Mouse (Mus musculus) urinary bladder, adult 18-20 months (tissue): ENCODE data around the gene Eomes.

Experiments
- DNase-seq, 2 experiments: peaks; one replicate each; pipeline ENCODE4 v3.0.0; 2022; ENCODE audit warnings: low spot score in 2 of 2, mixed read lengths in 2 of 2

Eomes gene

GRCm38 (mm10) chr9:118517619-118518018 is 39.6 kb downstream of the Eomes start:
- no peak for DNase-seq

GRCm38 (mm10) chr9:118519101-118519500 is 41.1 kb downstream of the Eomes start:
- no peak for DNase-seq

GRCm38 (mm10) chr9:118520011-118520410 is 42.0 kb downstream of the Eomes start:
- DNase-seq = no peak

GRCm38 (mm10) chr9:118520858-118521257 is 42.8 kb downstream of the Eomes start:
- DNase-seq = no peak

GRCm38 (mm10) chr9:118521659-118522058 is 43.6 kb downstream of the Eomes start:
- no peak for DNase-seq

GRCm38 (mm10) chr9:118523738-118524137 is 45.7 kb downstream of the Eomes start:
- DNase-seq = no peak

GRCm38 (mm10) chr9:118527056-118527455 is 49.0 kb downstream of the Eomes start:
- no peak for DNase-seq

GRCm38 (mm10) chr9:118529783-118530182 is 51.8 kb downstream of the Eomes start:
- no peak for DNase-seq

GRCm38 (mm10) chr9:118530679-118531078 is 52.7 kb downstream of the Eomes start:
- no peak for DNase-seq

GRCm38 (mm10) chr9:118532516-118533205 is 54.6 kb downstream of the Eomes start:
- no peak for DNase-seq
